Mouse (Mus musculus) monocyte, adult 5-6 weeks (primary cell): ENCODE results near the gene Zfp36l3. TPM values are rescaled to one million over a fixed set of nuclear protein-coding genes. Genes with fewer than 3 reads are reported as not detected.
"Not testable (repeated sequence)": the region's sequence is repeated elsewhere in the genome, so short reads cannot be mapped to it uniquely, and the experiment has no call there.

Experiments used
- ATAC-seq: fragments of 153-309, 156-312 bp; replicated peaks from 2 replicates; pipeline ENCODE4 v1.8.0; 2017; ENCODE audit warnings: mild to moderate bottlenecking; ENCODE audit not compliant: low TSS enrichment, insufficient number of reproducible peaks, severe bottlenecking, poor library complexity, low FRiP score
- total RNA-seq: library from RNA; stranded (forward); fragments of 200-1000, 200-491, 200-594 nt; gene quantifications from 3 replicates; pipeline ENCODE4 v1.2.3, GENCODE M21; 2017

The Zfp36l3 gene
- not detected in 3 replicates for total RNA-seq

- no peak for ATAC-seq
Measured at GRCm38 (mm10) chrX:53776276-53776675, at the start of gene Zfp36l3. TSS of gene Zfp36l3 (minus strand) at chrX:53776394.

- ATAC-seq: no peak
Measured at GRCm38 (mm10) chrX:53799074-53799473, 22.9 kb upstream of the Zfp36l3 start.

GRCm38 (mm10) chrX:53797519-53797918 is 21.3 kb upstream of the Zfp36l3 start, which contains the start of gene Xlr:
TSS of gene Xlr (minus strand) at chrX:53797706.
- not testable (repeated sequence) for ATAC-seq

GRCm38 (mm10) chrX:53757736-53758135 is 18.5 kb downstream of the Zfp36l3 start, which contains the start of gene 1700013H16Rik:
TSS of gene 1700013H16Rik (minus strand) at chrX:53757831.
- no peak for ATAC-seq

- ATAC-seq: no peak
Measured at GRCm38 (mm10) chrX:53752851-53753250, 23.3 kb downstream of the Zfp36l3 start.

GRCm38 (mm10) chrX:53728967-53729366 is 47.2 kb downstream of the Zfp36l3 start:
- no peak for ATAC-seq

- no peak for ATAC-seq
Measured at GRCm38 (mm10) chrX:53724596-53724995, 51.6 kb downstream of the Zfp36l3 start, which contains the start of gene 4930502E18Rik. TSS of gene 4930502E18Rik (plus strand) at chrX:53724826.

Other genes with a start within 250 kb of the Zfp36l3 start
- 3.0 TPM in 1 of 3 replicates, not detected in the others for gene Rtl8c, start 168.4 kb downstream of the Zfp36l3 start, total RNA-seq
- not detected in 3 replicates for gene Gm14597, start 167.4 kb downstream of the Zfp36l3 start, total RNA-seq
- gene Rtl8a, start 132.7 kb downstream of the Zfp36l3 start, total RNA-seq: 1.2 to 1.7 TPM (median 1.6 TPM) in 3 replicates
- 0.96 to 4.9 TPM (median 1.9 TPM) in 3 replicates for gene Rtl8b, start 106.0 kb downstream of the Zfp36l3 start, total RNA-seq
- gene 4930502E18Rik, start 51.6 kb downstream of the Zfp36l3 start, total RNA-seq: not detected in 3 replicates
- gene 1700013H16Rik, start 18.6 kb downstream of the Zfp36l3 start, total RNA-seq: not detected in 3 replicates
- gene Xlr, start 21.3 kb upstream of the Zfp36l3 start, total RNA-seq: 1.9 to 3.0 TPM in 2 of 3 replicates, not detected in the other